Mouse (Mus musculus): ENCODE data around the gene Krtap1-4.
"Not testable (repeated sequence)": the region's sequence is repeated elsewhere in the genome, so short reads cannot be mapped to it uniquely, and the experiment has no call there.

Gene Krtap1-4

GRCm38 (mm10) chr11:99583245-99583704 lies at the start of gene Krtap1-4:
TSS of gene Krtap1-4 (minus strand) at chr11:99583654.
- no peak for DNase-seq (ENCODE audit: low read depth, low spot score)

- DNase-seq (ENCODE audit: low read depth, low spot score), result no peak
Measured at GRCm38 (mm10) chr11:99630890-99631289, 47.4 kb upstream of the Krtap1-4 start.

GRCm38 (mm10) chr11:99628138-99628537 lies 44.7 kb upstream of the Krtap1-4 start, which contains the start of gene Krtap4-1:
TSS of gene Krtap4-1 (minus strand) at chr11:99628238.
- DNase-seq (ENCODE audit: low read depth, low spot score), result no peak

- DNase-seq (ENCODE audit: low read depth, low spot score), result no peak
Measured at GRCm38 (mm10) chr11:99620335-99620734, 36.9 kb upstream of the Krtap1-4 start, which contains the start of gene Gm11562. TSS of gene Gm11562 (minus strand) at chr11:99620435.

GRCm38 (mm10) chr11:99614796-99615363 lies 31.4 kb upstream of the Krtap1-4 start, which contains the start of gene Krtap2-4:
TSS of gene Krtap2-4 (minus strand) at chr11:99614846.
- DNase-seq (ENCODE audit: low read depth, low spot score), result no peak

GRCm38 (mm10) chr11:99610089-99610488 lies 26.6 kb upstream of the Krtap1-4 start, which contains the start of gene Gm11937:
TSS of gene Gm11937 (minus strand) at chr11:99610189.
- DNase-seq (ENCODE audit: low read depth, low spot score), result not testable (repeated sequence)

GRCm38 (mm10) chr11:99609126-99609525 lies 25.7 kb upstream of the Krtap1-4 start:
- DNase-seq (ENCODE audit: low read depth, low spot score), result no peak

- DNase-seq (ENCODE audit: low read depth, low spot score), result not testable (repeated sequence)
Measured at GRCm38 (mm10) chr11:99603208-99603607, 19.8 kb upstream of the Krtap1-4 start, which contains the start of gene Gm11938. TSS of gene Gm11938 (minus strand) at chr11:99603308.

- not testable (repeated sequence) for DNase-seq (ENCODE audit: low read depth, low spot score)
Measured at GRCm38 (mm10) chr11:99597742-99598141, 14.3 kb upstream of the Krtap1-4 start, which contains the start of gene Krtap9-3. TSS of gene Krtap9-3 (minus strand) at chr11:99598105.

GRCm38 (mm10) chr11:99590981-99591380 lies 7.5 kb upstream of the Krtap1-4 start, which contains the start of gene Krtap1-3:
TSS of gene Krtap1-3 (minus strand) at chr11:99591339.
- no peak for DNase-seq (ENCODE audit: low read depth, low spot score)

- DNase-seq (ENCODE audit: low read depth, low spot score), result no peak
Measured at GRCm38 (mm10) chr11:99585096-99585495, 1.6 kb upstream of the Krtap1-4 start.

GRCm38 (mm10) chr11:99581564-99581963 lies 1.9 kb downstream of the Krtap1-4 start:
- DNase-seq (ENCODE audit: low read depth, low spot score), result no peak

GRCm38 (mm10) chr11:99581051-99581450 lies 2.4 kb downstream of the Krtap1-4 start:
- DNase-seq (ENCODE audit: low read depth, low spot score), result no peak

GRCm38 (mm10) chr11:99580636-99581035 lies 2.8 kb downstream of the Krtap1-4 start, which contains the start of gene Krtap1-5:
TSS of gene Krtap1-5 (minus strand) at chr11:99581016.
- DNase-seq (ENCODE audit: low read depth, low spot score), result no peak

GRCm38 (mm10) chr11:99574106-99574505 lies 9.3 kb downstream of the Krtap1-4 start:
- no peak for DNase-seq (ENCODE audit: low read depth, low spot score)

- no peak for DNase-seq (ENCODE audit: low read depth, low spot score)
Measured at GRCm38 (mm10) chr11:99573164-99573563, 10.3 kb downstream of the Krtap1-4 start.

GRCm38 (mm10) chr11:99566530-99566929 lies 16.9 kb downstream of the Krtap1-4 start, which contains the start of gene Krtap3-1:
TSS of gene Krtap3-1 (minus strand) at chr11:99566630.
- DNase-seq (ENCODE audit: low read depth, low spot score), result no peak

- no peak for DNase-seq (ENCODE audit: low read depth, low spot score)
Measured at GRCm38 (mm10) chr11:99562580-99562979, 20.9 kb downstream of the Krtap1-4 start.

- no peak for DNase-seq (ENCODE audit: low read depth, low spot score)
Measured at GRCm38 (mm10) chr11:99559366-99559765, 24.1 kb downstream of the Krtap1-4 start, which contains the start of gene Gm11939. TSS of gene Gm11939 (minus strand) at chr11:99559466.

- DNase-seq (ENCODE audit: low read depth, low spot score), result no peak
Measured at GRCm38 (mm10) chr11:99557976-99558745, 25.3 kb downstream of the Krtap1-4 start.

- no peak for DNase-seq (ENCODE audit: low read depth, low spot score)
Measured at GRCm38 (mm10) chr11:99556753-99557152, 26.7 kb downstream of the Krtap1-4 start, which contains the start of gene Krtap3-2. TSS of gene Krtap3-2 (minus strand) at chr11:99556853.

- no peak for DNase-seq (ENCODE audit: low read depth, low spot score)
Measured at GRCm38 (mm10) chr11:99556195-99556594, 27.3 kb downstream of the Krtap1-4 start.

Data from c-Kit-negative CD71-positive TER-119-positive erythroid progenitor cells, embryonic 14.5 days (primary cell).